Mouse (Mus musculus) colon, adult 2 months (tissue): ENCODE results near the gene Aaed1. TPM values are rescaled to one million over a fixed set of nuclear protein-coding genes. Genes with fewer than 3 reads are reported as not detected.

Experiments used
- polyA plus RNA-seq: library from polyadenylated mRNA; depleted of rRNA; stranded (reverse); fragments of >200 nt; gene quantifications from 2 replicates; pipeline ENCODE4 v1.2.3, GENCODE M21; 2012; rRNA removed

The Aaed1 gene
- polyA plus RNA-seq, result 10.8 and 13.6 TPM in 2 replicates

DNA sequence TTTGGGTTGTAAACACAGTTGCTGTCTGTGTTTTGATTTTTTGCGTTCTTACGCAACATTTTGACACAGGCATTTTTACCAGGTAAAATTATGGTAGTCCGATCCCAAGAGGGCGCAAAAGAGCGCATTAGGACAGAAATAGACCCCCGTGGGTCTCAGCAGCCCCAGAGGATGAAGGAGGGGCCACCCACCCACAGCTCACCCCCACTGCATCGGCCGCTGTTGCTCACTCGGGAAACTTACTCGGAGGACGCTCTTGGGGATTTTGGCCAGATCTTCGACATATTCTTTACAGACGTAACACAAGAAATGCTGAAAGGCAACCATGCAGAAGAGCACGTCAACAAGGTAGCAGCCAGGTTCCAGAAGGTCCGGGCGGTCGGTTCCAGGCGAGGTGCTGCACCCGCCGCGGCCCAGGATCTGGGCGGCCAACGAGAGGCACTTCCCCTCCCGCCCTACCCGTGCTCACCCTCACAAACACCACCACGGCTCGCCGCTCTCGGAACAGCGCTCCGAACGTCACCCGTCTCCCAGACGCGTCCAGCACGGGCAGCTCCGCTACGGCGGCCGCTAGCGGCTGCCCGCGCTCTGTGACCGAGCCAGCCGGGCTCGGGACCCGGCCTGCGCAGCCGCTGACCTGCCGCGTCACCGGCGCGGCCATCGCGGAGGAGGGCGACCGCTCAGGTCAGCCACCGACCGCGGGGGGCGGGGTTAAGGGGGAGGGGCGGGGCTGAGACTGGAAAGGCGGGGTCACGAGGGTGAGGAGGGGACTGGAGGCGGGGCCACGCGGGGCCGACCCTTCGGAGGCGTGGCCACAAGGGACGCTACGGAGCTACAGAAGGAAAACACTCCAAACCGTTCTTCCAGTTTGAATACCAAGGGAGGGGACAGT is at the start of gene Aaed1:
Aaed1 (minus strand) TSS at position 687 of the 892 bp plus-strand sequence.

DNA sequence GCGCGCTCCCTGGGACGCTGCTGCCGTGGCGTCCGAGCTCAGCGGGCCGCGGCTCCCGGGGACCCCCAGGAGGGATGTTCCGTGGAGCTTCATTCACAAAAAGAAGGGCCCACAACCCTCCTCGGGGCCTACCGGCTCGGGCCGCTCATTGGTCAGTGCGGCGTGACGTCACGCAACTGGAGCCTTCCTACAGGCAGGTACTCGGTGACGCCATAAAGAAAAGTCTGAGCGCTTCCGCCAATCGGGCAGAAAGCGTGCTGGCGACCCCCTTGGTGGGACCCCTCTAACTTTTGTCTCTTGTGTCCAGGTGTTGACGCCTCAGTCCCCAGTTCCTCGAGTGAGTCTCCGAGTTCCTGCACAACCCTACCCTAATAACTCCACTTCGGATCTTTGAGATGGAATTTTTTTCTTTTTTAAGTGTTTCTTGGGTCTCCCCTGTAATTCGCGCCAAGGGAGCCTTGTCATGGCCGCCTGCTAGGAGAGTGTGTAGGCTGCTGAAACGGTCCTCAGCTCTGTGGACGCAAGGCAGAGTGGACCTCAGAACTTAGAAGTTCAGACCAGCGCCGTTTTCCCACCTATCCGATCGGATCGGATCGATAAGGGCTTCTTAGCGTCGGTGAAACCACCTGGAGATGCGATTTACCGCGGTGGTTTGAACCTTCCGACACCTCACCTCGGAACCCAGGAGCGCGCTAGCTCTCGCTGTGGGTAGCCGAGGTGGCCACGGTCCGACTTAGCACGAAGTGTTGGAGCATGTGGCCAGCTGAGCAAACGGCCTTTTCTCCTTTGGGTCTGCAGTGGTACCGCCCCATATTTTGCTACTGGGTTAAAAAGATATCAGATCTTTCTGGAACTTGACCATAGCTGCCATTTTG is 37.4 kb downstream of the Aaed1 start, which contains the start of gene Cdc14b:
Cdc14b (minus strand) TSS at position 412 of the 875 bp plus-strand sequence.

Other genes with a start within 250 kb of the Aaed1 start
- gene Hsd17b3, start 223.5 kb downstream of the Aaed1 start, polyA plus RNA-seq, result not detected in 2 replicates
- 3.2 and 6.4 TPM in 2 replicates for gene Slc35d2, start 183.3 kb downstream of the Aaed1 start, polyA plus RNA-seq
- 4.5 and 4.7 TPM in 2 replicates for gene Zfp367, start 159.5 kb downstream of the Aaed1 start, polyA plus RNA-seq
- gene Habp4, start 150.9 kb downstream of the Aaed1 start, polyA plus RNA-seq, result 11.8 and 15.3 TPM in 2 replicates
- 2.4 and 3.4 TPM in 2 replicates for gene Cdc14b, start 37.4 kb downstream of the Aaed1 start, polyA plus RNA-seq
- gene Ctsl, start 58.2 kb upstream of the Aaed1 start, polyA plus RNA-seq, result 47.0 and 67.9 TPM in 2 replicates
- gene Cdk20, start 119.6 kb upstream of the Aaed1 start, polyA plus RNA-seq, result 14.3 and 17.6 TPM in 2 replicates
- gene Fam240b, start 185.1 kb upstream of the Aaed1 start, polyA plus RNA-seq, result not detected in 2 replicates